Mouse (Mus musculus): ENCODE measurements around the gene Prdm16. TPM values are rescaled to one million over a fixed set of nuclear protein-coding genes. Genes with fewer than 3 reads are reported as not detected.

Prdm16 gene
- total RNA-seq, 2 experiments from 2014 or later = 9.1 to 9.9 TPM

GRCm38 (mm10) chr4:154442645-154443304 is 193.9 kb downstream of the Prdm16 start:
- no peak for DNase-seq
- intact Hi-C loops (cut with DNase I) = loop anchor here (10.0 kb wide), 1 partner anchor 108 kb away; the partner anchor contains the start of gene B230104I21Rik

DNA sequence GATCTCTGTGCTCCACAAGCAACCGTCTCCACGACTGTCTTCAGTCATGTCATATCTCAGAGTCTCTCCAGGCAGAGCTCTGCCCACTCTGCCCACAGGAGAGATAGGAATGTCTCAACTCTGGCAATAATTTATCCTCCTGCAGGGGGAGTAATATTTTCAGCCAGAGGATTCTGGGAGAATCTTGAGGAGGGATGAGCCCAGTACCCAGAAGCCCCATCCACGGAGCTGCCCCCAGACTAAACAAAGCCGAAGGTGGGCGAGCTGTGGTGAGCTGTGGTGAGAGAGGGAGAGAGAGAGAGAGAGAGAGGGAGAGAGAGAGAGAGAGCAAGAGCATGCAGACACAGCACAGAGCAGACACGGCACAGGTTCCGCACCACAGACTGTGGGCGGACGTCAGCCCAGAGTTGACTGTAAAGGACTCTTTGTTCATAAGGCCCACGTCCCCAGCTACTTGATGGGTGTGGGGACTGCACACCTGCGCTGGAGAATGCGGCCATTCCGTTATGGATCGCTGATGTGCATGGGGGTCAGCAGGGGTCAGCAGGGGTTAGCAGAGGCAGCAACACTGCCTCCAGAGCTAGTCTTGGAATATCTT is 197.1 kb downstream of the Prdm16 start:
- intact Hi-C loops (cut with DNase I) = loop anchor here (10.0 kb wide), 1 partner anchor 105 kb away; the partner anchor contains the start of gene B230104I21Rik
- DNase-seq = no peak

DNA sequence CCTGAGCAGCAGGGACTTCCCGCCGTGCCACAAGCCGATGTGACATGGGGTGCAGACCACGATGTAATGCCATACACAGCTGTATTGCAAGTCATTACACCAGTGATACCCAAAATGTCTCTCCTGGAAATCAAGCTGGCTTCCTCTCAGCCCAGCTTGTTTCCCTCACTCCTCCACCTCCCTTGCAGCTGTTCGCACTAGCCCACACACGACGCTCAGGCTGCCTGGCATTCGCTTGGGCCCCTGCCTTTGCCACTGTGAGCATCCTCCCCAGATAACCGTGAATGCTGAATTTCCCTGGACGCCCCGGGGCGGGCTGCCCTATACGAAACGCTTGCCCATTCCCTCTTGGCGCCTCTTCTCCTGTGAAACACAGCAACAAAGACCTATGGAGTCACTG is 198.1 kb downstream of the Prdm16 start:
- intact Hi-C loops (cut with DNase I) = no loop called here
- no peak for DNase-seq

DNA sequence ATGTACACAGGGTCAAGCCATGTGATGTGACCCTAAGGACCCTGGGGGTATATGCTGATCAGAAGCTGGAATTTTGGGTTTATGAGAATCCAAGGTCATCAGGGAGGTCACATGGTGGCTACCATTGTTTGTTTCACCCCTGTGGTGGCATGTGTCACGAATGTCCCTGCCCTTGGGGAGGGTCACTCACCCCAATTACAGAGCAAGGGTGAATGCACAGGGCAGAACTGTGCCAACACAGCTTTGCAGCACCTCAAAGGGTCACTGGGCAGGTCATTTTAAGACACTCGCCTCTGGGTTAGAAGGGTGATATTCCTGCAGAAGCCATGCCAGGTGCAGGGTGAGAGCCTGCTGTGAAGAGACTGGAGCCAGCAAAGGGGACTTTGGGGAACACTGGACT is 206.9 kb downstream of the Prdm16 start:
- intact Hi-C loops (cut with DNase I) = no loop called here
- no peak for DNase-seq

DNA sequence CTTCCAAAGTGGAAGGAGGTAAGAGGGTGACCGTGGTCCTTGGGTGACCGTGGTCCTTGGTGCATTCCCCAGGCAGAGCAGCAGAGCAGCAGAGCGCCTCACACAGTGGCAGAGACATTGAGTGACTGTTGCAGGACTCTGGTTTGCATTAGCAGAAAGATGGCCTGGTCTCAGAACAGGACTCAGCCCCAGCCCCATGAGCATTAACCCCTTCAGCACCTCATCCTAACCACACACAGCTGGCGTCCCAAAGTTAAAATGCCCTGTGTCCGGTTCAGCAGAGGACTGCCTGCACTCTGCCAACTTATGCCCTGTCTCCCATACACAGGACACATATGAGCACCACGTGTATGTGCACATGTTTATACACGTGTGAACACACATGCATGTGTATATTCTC is 209.8 kb downstream of the Prdm16 start:
- DNase-seq = no peak
- intact Hi-C loops (cut with DNase I) = no loop called here

- intact Hi-C loops (cut with DNase I) = no loop called here
- DNase-seq = no peak
Measured at GRCm38 (mm10) chr4:154425284-154425683, 211.4 kb downstream of the Prdm16 start.

DNA sequence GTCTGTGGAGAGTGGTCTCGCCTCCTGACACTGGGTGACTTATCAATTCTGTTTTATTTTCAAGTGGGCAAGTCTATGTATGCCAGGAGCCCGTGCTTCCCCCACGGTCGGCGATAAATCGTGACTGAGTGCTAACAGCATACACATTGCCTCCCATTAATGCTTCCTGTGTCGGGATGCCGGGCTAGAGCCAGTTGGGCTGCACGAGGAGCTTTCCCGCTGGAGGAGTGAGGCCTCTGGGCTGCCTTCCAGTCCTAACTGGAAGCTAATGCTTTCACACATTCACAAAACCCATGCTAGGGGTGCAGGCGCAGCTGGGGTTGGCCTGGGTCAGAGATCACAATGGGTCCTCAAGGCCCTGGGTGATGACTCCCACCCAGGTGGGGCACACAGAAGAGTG is 212.0 kb downstream of the Prdm16 start:
- no peak for DNase-seq
- intact Hi-C loops (cut with DNase I) = no loop called here

- intact Hi-C loops (cut with DNase I) = no loop called here
- no peak for DNase-seq
Measured at GRCm38 (mm10) chr4:154422431-154422913, 214.2 kb downstream of the Prdm16 start.

GRCm38 (mm10) chr4:154420749-154421148 is 215.9 kb downstream of the Prdm16 start:
- intact Hi-C loops (cut with DNase I) = no loop called here
- DNase-seq = no peak

GRCm38 (mm10) chr4:154419766-154420165 is 216.9 kb downstream of the Prdm16 start:
- intact Hi-C loops (cut with DNase I) = no loop called here
- DNase-seq = no peak

GRCm38 (mm10) chr4:154418993-154419392 is 217.7 kb downstream of the Prdm16 start:
- intact Hi-C loops (cut with DNase I) = no loop called here
- no peak for DNase-seq

- intact Hi-C loops (cut with DNase I) = no loop called here
- DNase-seq = no peak
Measured at GRCm38 (mm10) chr4:154418327-154418744, 218.3 kb downstream of the Prdm16 start.

DNA sequence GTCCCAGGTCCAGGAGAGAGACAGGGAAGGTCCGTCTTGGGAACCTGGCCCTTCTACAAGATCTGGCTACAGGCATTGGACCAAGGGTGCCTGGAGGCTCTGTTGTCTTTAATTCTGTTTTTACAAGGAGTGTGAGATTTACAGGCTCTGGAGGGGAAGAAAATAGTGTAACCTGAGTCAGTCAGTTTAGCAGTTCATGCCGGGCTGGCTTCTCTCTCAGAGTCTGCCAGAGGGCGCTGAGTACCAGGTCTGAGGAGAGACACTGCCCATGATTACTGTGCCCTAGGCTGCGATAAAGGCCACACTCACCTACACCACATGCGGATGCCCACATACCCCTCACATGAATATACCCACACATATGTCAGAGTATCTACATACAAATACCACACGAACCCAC is 219.9 kb downstream of the Prdm16 start:
- intact Hi-C loops (cut with DNase I) = no loop called here
- DNase-seq = no peak

- DNase-seq = no peak
- intact Hi-C loops (cut with DNase I) = no loop called here
Measured at GRCm38 (mm10) chr4:154414885-154415284, 221.8 kb downstream of the Prdm16 start.

DNA sequence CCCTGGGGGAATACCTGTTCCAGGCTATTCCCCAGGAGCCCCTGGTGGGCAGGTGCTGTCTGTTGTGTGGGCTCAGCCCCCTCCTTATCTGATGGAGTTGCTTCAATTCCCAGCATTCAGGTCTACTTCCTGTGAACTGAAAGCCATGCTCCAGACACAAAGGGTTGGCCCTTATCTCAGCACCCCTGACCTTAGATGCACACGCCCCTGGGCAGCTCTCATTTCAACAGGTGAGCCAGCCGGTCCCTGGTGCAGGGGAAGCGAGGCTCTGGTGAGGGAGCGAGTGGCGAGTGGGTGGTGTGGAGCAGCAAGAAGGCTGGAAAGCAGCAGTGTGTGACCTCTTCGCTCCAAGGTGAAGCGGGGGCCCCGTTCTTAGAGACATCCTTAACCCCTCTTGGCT is 226.1 kb downstream of the Prdm16 start:
- intact Hi-C loops (cut with DNase I) = no loop called here
- DNase-seq = no peak

- intact Hi-C loops (cut with DNase I) = no loop called here
- no peak for DNase-seq
Measured at GRCm38 (mm10) chr4:154409841-154410240, 226.8 kb downstream of the Prdm16 start.

DNA sequence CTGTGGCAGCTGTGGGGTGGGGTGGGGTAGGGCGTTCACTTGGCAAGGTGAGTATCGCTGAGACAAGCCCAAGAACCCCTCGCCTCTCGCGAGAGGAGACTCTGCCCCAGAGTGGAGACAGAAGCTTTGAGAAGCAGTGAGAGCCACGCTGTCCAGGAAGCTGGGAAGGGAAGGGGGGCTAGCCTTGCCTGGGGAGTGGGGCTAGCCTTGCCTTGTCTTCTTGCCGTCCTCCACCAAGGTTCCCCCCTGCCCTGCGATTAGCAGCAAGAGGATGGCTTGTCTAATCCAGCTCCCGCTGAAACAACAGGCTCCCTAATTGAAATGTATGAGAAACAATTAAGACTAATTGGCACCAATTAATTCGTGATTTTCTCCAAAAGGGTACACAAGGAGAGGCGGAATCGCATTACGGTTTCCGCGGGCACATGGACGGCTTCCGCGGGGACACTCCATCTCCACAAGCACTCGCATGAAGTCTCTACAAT is 227.4 kb downstream of the Prdm16 start:
- DNase-seq = no peak
- intact Hi-C loops (cut with DNase I) = no loop called here

DNA sequence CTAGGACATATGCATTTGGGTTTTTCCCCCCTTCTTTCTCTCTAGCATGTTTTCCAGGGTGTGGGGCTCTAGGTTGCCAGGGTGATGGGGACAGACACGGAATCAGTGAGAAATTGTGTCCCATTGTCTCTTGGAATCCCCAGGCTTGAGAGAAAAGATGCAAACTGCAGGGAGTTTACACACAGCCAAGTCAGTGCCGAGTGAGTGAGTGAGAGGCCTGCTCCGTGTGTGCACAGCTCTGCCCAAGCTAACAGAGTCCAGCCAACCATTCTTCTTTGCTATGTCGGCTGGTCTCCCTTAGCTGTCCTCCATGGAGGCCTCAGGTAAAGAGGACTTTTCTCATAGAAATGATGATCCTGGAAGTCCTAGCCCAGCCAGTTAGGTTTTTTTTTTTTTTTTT is 233.7 kb downstream of the Prdm16 start:
- intact Hi-C loops (cut with DNase I) = no loop called here
- DNase-seq = no peak

DNA sequence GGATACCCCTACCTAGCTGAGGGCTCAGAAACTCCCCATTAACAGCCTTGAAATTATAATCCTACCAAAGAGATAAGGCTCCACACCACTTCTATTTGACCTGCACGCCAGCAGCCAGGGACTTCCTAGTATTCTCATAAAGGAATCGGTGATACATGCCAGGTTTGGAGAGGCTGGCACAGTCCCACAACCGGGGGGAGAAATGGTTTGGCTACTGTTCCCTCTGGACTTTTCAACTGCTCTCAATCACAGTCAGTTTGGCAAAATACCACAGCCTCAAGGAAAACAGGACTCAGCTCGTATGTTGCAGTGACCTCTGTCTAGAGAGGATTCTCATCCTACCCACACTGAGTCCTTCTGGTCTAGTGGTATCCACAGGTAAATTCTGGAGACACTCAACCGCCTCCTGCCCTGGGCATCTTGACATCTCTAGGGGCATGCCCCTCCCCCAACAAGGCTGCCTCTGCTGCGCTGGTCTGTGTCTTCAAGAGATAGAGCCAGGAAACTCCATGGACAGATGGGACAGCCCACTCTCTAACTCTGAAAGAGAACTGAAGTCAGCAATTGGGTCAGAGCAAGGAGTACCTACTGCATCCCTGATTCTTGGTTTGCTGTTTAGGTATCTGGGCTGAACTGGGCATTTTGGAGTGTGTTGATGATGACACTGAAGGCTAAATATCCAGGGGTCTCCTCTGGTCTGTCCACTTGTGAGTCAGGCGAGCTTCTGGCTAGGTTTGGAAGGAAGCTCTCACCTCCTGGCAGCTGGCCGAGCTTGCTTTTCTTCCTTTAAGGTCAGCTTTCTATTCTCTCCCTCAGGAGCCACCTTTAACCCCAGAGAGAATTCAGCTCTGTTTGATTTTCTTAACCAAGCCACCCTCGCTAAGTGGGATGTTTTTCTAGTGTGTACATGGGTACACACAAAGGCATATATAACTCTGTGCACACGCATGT is 234.4 kb downstream of the Prdm16 start:
- intact Hi-C loops (cut with DNase I) = no loop called here
- peak; percentile 65 for DNase-seq

GRCm38 (mm10) chr4:154401379-154401778 is 235.3 kb downstream of the Prdm16 start:
- intact Hi-C loops (cut with DNase I) = no loop called here
- DNase-seq = no peak

All from left cerebral cortex, postnatal 4 days (tissue).